ENCODE assay signal across 28 mouse cellular contexts in the genomic region with DNA sequence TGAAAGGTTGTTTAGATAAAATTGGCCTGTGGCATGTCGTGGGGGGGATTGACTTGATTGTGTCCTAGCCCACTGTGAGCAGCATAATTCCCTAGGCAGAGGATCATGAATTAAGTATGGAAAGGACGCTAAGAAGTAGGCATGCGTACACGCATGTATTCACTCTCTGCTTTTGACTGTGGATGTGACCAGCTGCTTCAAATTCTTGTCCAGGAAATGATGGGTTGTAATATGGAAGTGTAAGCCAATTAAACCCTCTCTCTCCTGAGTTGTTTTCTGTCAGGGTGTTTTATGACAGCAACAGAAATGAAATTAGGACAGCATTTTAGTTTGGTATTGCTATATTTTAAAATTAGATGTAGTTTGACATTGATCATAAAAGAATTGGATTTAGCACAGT. TPM values are rescaled to one million over a fixed set of nuclear protein-coding genes. Genes with fewer than 3 reads are reported as not detected.
"Had no signal": no experiment of that assay in that cellular context is flagged by ENCODE, and none has a peak within 500 bp of the region (broad histone marks: within the 10 kb centered on the region; RNA-seq: fewer than 3 reads in every experiment).

No protein-coding gene starts in this region.

- ATAC-seq: liver, embryonic 12.5 days; midbrain, embryonic 13.5 days; midbrain, embryonic 16.5 days had no signal

- H3K4me3 ChIP-seq: kidney, embryonic 15.5 days; layer of hippocampus, adult 2 months; limb, embryonic 10.5 days; limb, embryonic 13.5 days; liver, embryonic 12.5 days; liver, embryonic 15.5 days; lung, embryonic 15.5 days; megakaryocyte, embryonic 14.5 days; midbrain, embryonic 10.5 days; midbrain, embryonic 13.5 days; myocyte; neural tube, embryonic 13.5 days; stomach, embryonic 15.5 days had no signal

- H3K9ac ChIP-seq: kidney, embryonic 15.5 days; limb, embryonic 13.5 days; liver, embryonic 12.5 days; liver, embryonic 15.5 days; lung, embryonic 15.5 days; midbrain, embryonic 13.5 days; neural tube, embryonic 13.5 days; stomach, embryonic 15.5 days had no signal

- H3K27me3 ChIP-seq: kidney, embryonic 15.5 days; limb, embryonic 13.5 days; liver, embryonic 12.5 days; liver, embryonic 15.5 days; lung, embryonic 15.5 days; midbrain, embryonic 13.5 days; neural tube, embryonic 13.5 days; stomach, embryonic 15.5 days had no signal

- H3K27ac ChIP-seq: kidney, embryonic 15.5 days; limb, embryonic 10.5 days; limb, embryonic 13.5 days; liver, embryonic 12.5 days; liver, embryonic 15.5 days; lung, embryonic 15.5 days; midbrain, embryonic 10.5 days; midbrain, embryonic 13.5 days; neural tube, embryonic 13.5 days; stomach, embryonic 15.5 days had no signal

- H3K4me1 ChIP-seq: midbrain, embryonic 10.5 days; stomach, embryonic 15.5 days had no signal

- DNase-seq: kidney, postnatal 14 days; kidney, postnatal 4 days; layer of hippocampus, adult 9-11 months; liver; lung, adult 18-20 months; lung, postnatal 10 days; lung, postnatal 36 days; retina, postnatal 1 day; right cerebral cortex, postnatal 25 days; spleen, adult 18-20 months; thymus, postnatal 36 days had no signal

- H3K36me3 ChIP-seq: liver, embryonic 12.5 days; liver, embryonic 15.5 days had no signal

- H3K4me2 ChIP-seq: kidney, embryonic 15.5 days; limb, embryonic 13.5 days; liver, embryonic 12.5 days; liver, embryonic 15.5 days; lung, embryonic 15.5 days; midbrain, embryonic 13.5 days; neural tube, embryonic 13.5 days; stomach, embryonic 15.5 days had no signal

- H3K9me3 ChIP-seq: kidney, embryonic 15.5 days; limb, embryonic 10.5 days; limb, embryonic 13.5 days; liver, embryonic 12.5 days; liver, embryonic 15.5 days; lung, embryonic 15.5 days; megakaryocyte, embryonic 14.5 days; midbrain, embryonic 10.5 days; midbrain, embryonic 13.5 days; neural tube, embryonic 13.5 days; stomach, embryonic 15.5 days had no signal

RNA-seq across cellular contexts. Expression of a gene that starts 39.9 kb away (rescaled TPM):
- total RNA-seq: monocyte, adult 5-6 weeks; neutrophil, adult 5-6 weeks had no signal
- polyA plus RNA-seq: kidney, embryonic 15.5 days; limb, embryonic 13.5 days; midbrain, embryonic 13.5 days; midbrain, embryonic 16.5 days; myocyte; neural tube, embryonic 13.5 days; stomach, embryonic 15.5 days; urinary bladder, adult 2 months had no signal
